Mouse (Mus musculus) adrenal gland, adult 8-10 months (tissue): ENCODE measurements at regions not wholly inside any gene's neighbourhood (a gene's known extent, or its start where the extent isn't known, plus 50 kb on each side); places are given as distances from the start of the nearest gene placed in this dataset.
A peak's percentile ranks its signal among the peaks of the same experiment; 100 is the strongest.

Source experiments
- DNase-seq: peaks from one replicate; pipeline ENCODE4 v3.0.0; 2022

DNA sequence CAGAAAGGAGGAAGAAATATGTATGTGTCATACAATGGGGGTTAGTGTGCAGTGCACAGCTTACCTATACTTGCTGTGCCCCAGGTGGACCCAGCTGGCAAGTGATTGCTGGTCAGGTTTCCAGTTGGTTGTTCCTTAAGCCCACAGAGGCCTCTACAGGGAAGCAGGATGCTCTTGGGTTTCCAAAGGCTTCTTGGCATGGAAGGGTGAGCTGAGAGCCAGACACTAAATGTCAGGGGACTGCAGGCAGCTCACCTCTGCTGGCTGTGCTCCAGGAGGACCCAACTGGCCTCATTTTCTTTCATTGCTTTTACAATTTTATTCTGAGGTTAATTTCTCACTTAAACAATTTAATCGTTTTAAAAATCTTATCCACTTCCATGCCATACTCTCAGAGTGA, 108.1 kb downstream of the Gm10184 start:
- DNase-seq, result no peak

DNA sequence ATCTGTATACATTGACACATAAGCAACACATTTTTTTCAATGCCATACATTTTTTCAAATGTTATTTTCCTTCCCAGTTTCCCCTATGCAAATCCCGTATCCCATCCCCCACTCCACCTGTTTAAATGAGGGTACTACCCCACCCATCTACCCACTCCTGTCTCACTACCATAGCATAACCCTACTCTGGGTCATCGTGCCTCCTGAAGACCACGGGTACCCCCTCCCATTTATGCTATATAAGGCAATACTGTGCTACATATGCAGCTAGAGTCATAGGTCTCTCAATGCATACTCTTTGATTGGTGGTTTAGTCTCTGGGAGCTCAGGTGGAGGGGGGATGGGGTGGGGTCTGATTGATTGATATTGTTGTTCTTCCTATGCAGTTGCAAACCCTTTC, 132.7 kb downstream of the Gm10184 start:
- DNase-seq, result no peak

- DNase-seq, result no peak
These were observed 143.9 kb downstream of the Gm10184 start for GRCm38 (mm10) chr17:89766229-89766875.

DNA sequence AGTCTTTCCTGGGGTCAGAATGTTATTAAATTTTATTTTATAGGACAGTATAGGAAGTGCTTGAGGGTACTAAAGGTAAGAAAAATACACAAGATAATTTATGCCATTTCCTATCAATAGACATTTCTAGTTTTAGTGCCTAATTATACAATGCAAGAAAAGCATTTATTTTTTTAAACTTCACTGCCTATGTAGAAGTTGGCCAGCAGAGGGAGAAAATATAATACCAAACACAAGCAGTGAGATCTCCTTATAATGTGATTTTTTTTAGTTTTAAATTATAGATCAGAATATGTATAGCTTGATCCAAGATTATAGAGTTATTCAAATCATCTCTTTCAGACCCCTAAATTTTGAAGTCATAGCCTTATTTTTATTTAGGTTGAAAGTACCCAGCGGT, 172.8 kb downstream of the Gm10184 start:
- DNase-seq, result no peak

- no peak for DNase-seq
These were observed 184.7 kb downstream of the Gm10184 start for GRCm38 (mm10) chr17:89725534-89725933.

DNA sequence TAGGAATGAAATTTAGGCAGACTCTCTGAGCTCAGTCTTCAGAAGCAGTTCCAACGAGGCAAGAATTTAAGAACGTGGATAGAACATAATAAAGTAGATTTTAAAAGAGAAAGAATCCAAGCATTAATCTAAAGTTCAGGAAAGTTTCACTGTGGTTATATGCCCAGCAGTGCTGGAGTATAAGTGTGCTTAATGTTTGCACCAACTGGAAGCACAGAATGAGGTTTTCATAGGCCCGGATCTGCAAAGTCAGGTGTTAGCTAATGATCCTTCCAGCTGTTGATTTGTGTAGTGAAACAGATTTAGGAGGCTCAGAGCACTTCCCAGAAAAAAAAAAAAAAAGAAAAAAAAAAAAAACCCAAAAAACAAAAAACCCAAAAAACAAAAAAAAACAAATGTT, 228.5 kb downstream of the Gm10184 start:
- DNase-seq, result no peak

DNA sequence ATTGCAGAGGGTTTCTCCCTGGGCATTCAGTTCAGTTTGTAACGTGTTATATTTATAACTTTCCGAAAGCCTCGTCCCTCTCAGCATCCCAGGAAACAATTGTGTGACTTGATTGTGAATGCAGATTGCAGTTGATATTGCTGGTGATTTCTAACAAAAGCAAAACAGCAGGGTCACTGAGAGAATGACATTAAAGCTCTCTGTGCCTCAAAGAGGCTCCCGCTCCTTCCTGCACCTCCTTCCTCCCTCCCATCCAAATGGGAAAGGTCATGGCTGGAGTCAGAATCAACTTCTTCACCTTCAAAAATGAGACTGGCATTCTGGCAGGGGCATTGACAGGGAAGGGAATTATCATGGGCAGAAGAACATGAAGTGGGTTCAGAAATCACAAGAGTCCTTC, 251.9 kb downstream of the Gm10184 start:
- no peak for DNase-seq

DNA sequence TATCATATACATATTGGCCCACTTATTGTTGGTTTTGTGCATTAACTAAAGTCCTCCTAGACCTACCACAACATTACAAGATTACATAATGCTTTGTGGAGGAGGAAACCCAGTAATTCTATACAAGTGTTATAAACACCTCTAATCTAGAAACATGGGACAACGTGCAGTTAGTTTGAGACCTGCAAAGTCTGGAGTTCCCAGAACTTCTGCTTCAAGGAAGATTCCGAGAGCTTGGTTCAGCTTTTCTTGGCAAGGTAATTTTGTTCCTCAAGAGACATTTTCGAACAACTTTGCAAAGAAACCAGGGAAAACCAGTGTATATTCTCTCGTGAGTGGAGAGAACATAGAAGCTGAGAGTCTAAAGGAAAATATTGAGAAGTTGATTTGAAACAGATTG, 254.0 kb downstream of the Gm10184 start:
- DNase-seq, result no peak

- peak; percentile 7 for DNase-seq
These were observed 256.0 kb downstream of the Gm10184 start for GRCm38 (mm10) chr17:89654089-89654813.

DNA sequence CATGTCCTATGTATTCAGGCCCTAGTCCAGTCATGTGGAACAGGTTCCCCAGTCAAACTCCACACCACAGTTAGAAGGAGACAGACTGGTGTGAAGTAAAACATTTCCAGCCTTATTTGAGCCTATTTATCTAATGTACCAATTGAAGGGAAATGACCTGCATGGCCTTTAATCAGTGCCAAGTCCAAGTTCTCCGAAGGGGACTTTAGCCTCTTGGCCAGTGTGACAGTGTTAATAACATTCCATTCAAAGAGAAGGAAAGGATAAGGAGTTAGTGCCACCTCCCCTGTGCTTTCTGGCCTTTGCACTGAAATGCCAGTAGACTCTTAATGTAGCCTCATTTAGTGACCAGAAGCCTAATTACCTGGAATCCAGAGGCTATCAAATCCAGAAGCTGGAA, 264.2 kb downstream of the Gm10184 start:
- no peak for DNase-seq
